Mouse (Mus musculus): ENCODE results near the gene Tars2. TPM values are rescaled to one million over a fixed set of nuclear protein-coding genes. Genes with fewer than 3 reads are reported as not detected.
"Not testable (repeated sequence)": the region's sequence is repeated elsewhere in the genome, so short reads cannot be mapped to it uniquely, and the experiment has no call there.

Tars2 gene
- total RNA-seq, 2 experiments from 2014 or later = 37.1 to 39.4 TPM

- no peak for DNase-seq (ENCODE audit: low spot score in 2 of 2)
Measured at GRCm38 (mm10) chr3:95698286-95698685, 61.7 kb downstream of the Tars2 start.

- no peak for DNase-seq (ENCODE audit: low spot score in 2 of 2)
Measured at GRCm38 (mm10) chr3:95696360-95696759, 63.6 kb downstream of the Tars2 start.

GRCm38 (mm10) chr3:95695796-95696195, 64.2 kb downstream of the Tars2 start:
- no peak for DNase-seq (ENCODE audit: low spot score in 2 of 2)

- DNase-seq (ENCODE audit: low spot score in 2 of 2) = no peak
Measured at GRCm38 (mm10) chr3:95694808-95695703, 65.0 kb downstream of the Tars2 start.

- no peak for DNase-seq (ENCODE audit: low spot score in 2 of 2)
Measured at GRCm38 (mm10) chr3:95693821-95694807, 65.9 kb downstream of the Tars2 start.

GRCm38 (mm10) chr3:95692677-95693076, 67.3 kb downstream of the Tars2 start:
- DNase-seq (ENCODE audit: low spot score in 2 of 2) = no peak

- not testable (repeated sequence) for DNase-seq (ENCODE audit: low spot score in 2 of 2)
Measured at GRCm38 (mm10) chr3:95690552-95690951, 69.5 kb downstream of the Tars2 start.

Small RNA genes within 50 kb of the gene (microRNA-seq; reads per million reads assigned to microRNA genes)
- gene Mir7014 = 0 reads per million in 2 experiments

Other genes starting within 250 kb of the Tars2 start
- 10 to 100 TPM; 67.5 to 69.8 TPM for gene Ctss, start 233.4 kb downstream of the Tars2 start, total RNA-seq (2021)
- gene Hormad1, start 200.5 kb downstream of the Tars2 start, total RNA-seq (2021) = not detected
- gene Golph3l, start 171.3 kb downstream of the Tars2 start, total RNA-seq (2021) = 10 to 100 TPM; 18.6 to 20.4 TPM
- gene Ensa, start 135.2 kb downstream of the Tars2 start, total RNA-seq (2021) = 100 to 1,000 TPM; 351 to 360 TPM
- gene Mcl1, start 101.4 kb downstream of the Tars2 start, total RNA-seq (2021) = 10 to 100 TPM; 59.7 to 64.1 TPM
- 1 to 10 TPM; 4.4 to 8.2 TPM for gene Adamtsl4, start 72.3 kb downstream of the Tars2 start, total RNA-seq (2021)
- 10 to 100 TPM; 11.2 to 14.2 TPM for gene Ecm1, start 20.6 kb downstream of the Tars2 start, total RNA-seq (2021)
- 10 to 100 TPM; 64.4 to 64.7 TPM for gene Rprd2, start 58.7 kb upstream of the Tars2 start, total RNA-seq (2021)
- 10 to 100 TPM; 30.1 to 32.8 TPM for gene Prpf3, start 95.7 kb upstream of the Tars2 start, total RNA-seq (2021)
- gene Mrps21, start 111.3 kb upstream of the Tars2 start, total RNA-seq (2021) = 100 to 1,000 TPM; 163 to 166 TPM
- 10 to 100 TPM; 10.0 to 17.0 TPM for gene Ciart, start 122.0 kb upstream of the Tars2 start, total RNA-seq (2021)
- gene BC028528, start 131.8 kb upstream of the Tars2 start, total RNA-seq (2021) = 1 to 10 TPM; 3.6 to 6.3 TPM
- gene Aph1a, start 133.8 kb upstream of the Tars2 start, total RNA-seq (2021) = 10 to 100 TPM; 62.7 to 64.4 TPM
- 1 to 10 TPM; 6.0 to 7.8 TPM for gene Car14, start 144.5 kb upstream of the Tars2 start, total RNA-seq (2021)
- 100 to 1,000 TPM in 1 of 2 experiments, 10 to 100 TPM in 1; 95.1 to 109 TPM for gene Anp32e, start 169.0 kb upstream of the Tars2 start, total RNA-seq (2021)
- 10 to 100 TPM; 73.6 to 81.9 TPM for gene Plekho1, start 235.8 kb upstream of the Tars2 start, total RNA-seq (2021)

Measured in left cerebral cortex, adult 18-20 months (tissue).